Mouse (Mus musculus): ENCODE results near the gene Tgfbr2.

DNA sequence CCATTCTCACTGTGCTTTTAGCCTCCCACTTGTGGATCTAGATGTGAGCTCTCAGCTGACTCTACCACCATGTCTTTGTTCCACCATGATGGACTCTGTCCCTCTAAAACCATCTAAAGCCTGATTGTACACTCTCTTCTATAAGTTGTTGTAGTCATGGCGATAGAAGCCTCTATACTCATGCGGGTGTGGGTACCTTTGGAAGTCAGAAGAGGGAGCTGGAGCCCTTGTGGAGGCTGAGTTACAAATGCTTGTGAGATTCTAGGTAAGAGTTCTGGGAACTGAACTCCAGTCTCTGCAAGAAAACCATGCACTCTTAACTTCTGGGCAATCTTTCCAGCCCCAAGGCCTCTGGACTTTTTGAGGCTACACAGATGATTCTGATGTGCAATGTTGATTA, 40.7 kb downstream of the Tgfbr2 start:
- TF ChIP-seq CTCF (conservative IDR thresholded peaks at IDR 0.05; ENCODE audit: low read length) (no peak), POU5F1 (IDR thresholded peaks at IDR 0.05; ENCODE audit: borderline replicate concordance, low read length) (no peak), NANOG (IDR thresholded peaks at IDR 0.05; ENCODE audit: borderline replicate concordance, low read length) (no peak)
